In the genomic region with DNA sequence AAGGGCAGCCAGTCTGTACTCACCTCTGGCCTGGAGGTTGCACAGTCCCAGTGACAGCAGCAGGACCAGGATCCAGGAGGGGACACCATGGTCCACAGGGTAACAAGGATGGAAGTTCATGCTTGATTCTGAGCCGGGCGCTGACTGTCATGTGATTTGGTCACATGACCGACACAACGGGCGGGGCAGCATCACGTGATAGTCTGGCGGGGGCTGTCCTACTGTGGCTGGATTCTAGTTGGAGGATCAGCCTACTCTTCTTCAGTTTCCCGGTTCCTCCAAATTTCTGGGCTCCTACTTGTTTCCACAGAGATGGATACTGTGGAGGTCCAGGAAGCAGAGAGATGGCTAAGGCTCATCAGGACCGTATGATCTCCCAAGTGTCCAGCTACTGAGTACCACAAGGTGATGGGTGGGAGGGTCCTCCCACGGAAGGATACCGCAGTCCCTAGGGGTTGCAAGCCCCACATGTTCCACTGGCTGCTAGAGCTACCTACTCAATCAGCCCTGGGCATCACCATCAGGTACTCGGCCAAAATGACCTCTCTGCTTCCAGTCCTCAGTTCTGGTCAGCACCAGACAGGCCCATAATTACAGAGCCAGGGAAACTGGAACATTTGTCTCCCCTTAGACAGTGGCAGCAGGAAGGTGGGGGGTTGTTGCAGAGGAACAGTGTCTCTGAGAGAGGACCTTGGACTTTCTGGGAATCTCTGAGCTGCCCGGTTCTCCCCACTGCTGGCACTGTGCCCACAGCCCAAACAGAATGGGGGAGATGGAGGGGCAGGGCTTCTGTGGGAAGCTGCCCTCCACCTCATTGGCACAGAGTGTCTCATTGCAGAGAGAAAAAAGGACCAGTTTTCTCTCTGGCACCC, we compare ENCODE assay signal across 8 mouse cellular contexts. TPM values are rescaled to one million over a fixed set of nuclear protein-coding genes. Genes with fewer than 3 reads are reported as not detected.
DNase-seq lines count a peak whose midpoint lies in the region; ATAC-seq and TF ChIP-seq lines count a peak whose summit lies in the region.

A gene (minus strand): TSS at position 152 of the 872 bp plus-strand sequence.

- no peak for TF ChIP-seq CTCF in bone marrow, adult 2 months (IDR thresholded peaks at IDR 0.05; ENCODE audit: control insufficient read depth, insufficient read depth, low read length)
- TF ChIP-seq CTCF in heart, adult 2 months (IDR thresholded peaks at IDR 0.05) = no peak

- H3K4me3 ChIP-seq in bone marrow, adult 2 months (replicated peaks; ENCODE audit: control insufficient read depth, low read depth, low read length) = peak within 1 kb of the TSS; percentile 87
- peak within 1 kb of the TSS; percentile 56 for H3K4me3 ChIP-seq in embryonic facial prominence, embryonic 14.5 days (ENCODE audit: low read depth, low read length)
- H3K4me3 ChIP-seq in heart, adult 2 months = peak within 1 kb of the TSS; percentile 48
- peak within 1 kb of the TSS; percentile 56 for H3K4me3 ChIP-seq in limb, embryonic 12.5 days (replicated peaks)
- H3K4me3 ChIP-seq in midbrain, embryonic 14.5 days (replicated peaks; ENCODE audit: low read depth, low read length) = peak within 1 kb of the TSS; percentile 45

- H3K36me3 ChIP-seq in embryonic facial prominence, embryonic 14.5 days (ENCODE audit: control insufficient read depth, insufficient read depth, low read length) = peaks cover 24% of the 10 kb centered on the region
- no peaks in the 10 kb centered on the region for H3K36me3 ChIP-seq in heart, adult 2 months (ENCODE audit: control insufficient read depth, insufficient read depth, low read length)
- H3K36me3 ChIP-seq in limb, embryonic 12.5 days = peaks cover 24% of the 10 kb centered on the region
- H3K36me3 ChIP-seq in midbrain, embryonic 14.5 days (ENCODE audit: control insufficient read depth, insufficient read depth, low read length) = peaks cover 23% of the 10 kb centered on the region

- no peaks in the 10 kb centered on the region for H3K9me3 ChIP-seq in embryonic facial prominence, embryonic 14.5 days (ENCODE audit: control insufficient read depth, low read length)
- no peaks in the 10 kb centered on the region for H3K9me3 ChIP-seq in limb, embryonic 12.5 days
- no peaks in the 10 kb centered on the region for H3K9me3 ChIP-seq in midbrain, embryonic 14.5 days (ENCODE audit: control insufficient read depth, low read length)

- H3K27me3 ChIP-seq in embryonic facial prominence, embryonic 14.5 days (replicated peaks; ENCODE audit: control insufficient read depth, insufficient read depth, low read length) = no peaks in the 10 kb centered on the region
- no peaks in the 10 kb centered on the region for H3K27me3 ChIP-seq in heart, adult 2 months (ENCODE audit: control insufficient read depth, insufficient read depth, low read length)
- no peaks in the 10 kb centered on the region for H3K27me3 ChIP-seq in limb, embryonic 12.5 days
- H3K27me3 ChIP-seq in midbrain, embryonic 14.5 days (ENCODE audit: control insufficient read depth, insufficient read depth, low read length) = no peaks in the 10 kb centered on the region

- H3K27ac ChIP-seq in bone marrow, adult 2 months (ENCODE audit: control insufficient read depth, insufficient read depth, low read depth, low read length, poor library complexity) = no peak within 1 kb of the TSS
- no peak within 1 kb of the TSS for H3K27ac ChIP-seq in embryonic facial prominence, embryonic 14.5 days (replicated peaks; ENCODE audit: low read depth, low read length)
- H3K27ac ChIP-seq in heart, adult 2 months = no peak within 1 kb of the TSS
- H3K27ac ChIP-seq in limb, embryonic 12.5 days = no peak within 1 kb of the TSS
- no peak within 1 kb of the TSS for H3K27ac ChIP-seq in midbrain, embryonic 14.5 days (replicated peaks; ENCODE audit: low read depth, low read length)

- peak within 1 kb of the TSS; percentile 76 for H3K4me2 ChIP-seq in embryonic facial prominence, embryonic 14.5 days (ENCODE audit: low read depth, low read length)
- H3K4me2 ChIP-seq in limb, embryonic 12.5 days = peak within 1 kb of the TSS; percentile 87
- H3K4me2 ChIP-seq in midbrain, embryonic 14.5 days (ENCODE audit: low read length) = peak within 1 kb of the TSS; percentile 65

- H3K9ac ChIP-seq in embryonic facial prominence, embryonic 14.5 days (ENCODE audit: low read depth, low read length) = peak within 1 kb of the TSS; percentile 63
- peak within 1 kb of the TSS; percentile 19 for H3K9ac ChIP-seq in heart, adult 2 months (ENCODE audit: low read depth, low read length)
- H3K9ac ChIP-seq in limb, embryonic 12.5 days (replicated peaks) = peak within 1 kb of the TSS; percentile 61
- peak within 1 kb of the TSS; percentile 60 for H3K9ac ChIP-seq in midbrain, embryonic 14.5 days (replicated peaks; ENCODE audit: low read length)

- ATAC-seq in embryonic facial prominence, embryonic 14.5 days (ENCODE audit: low read depth) = peak; percentile 72
- ATAC-seq in limb, embryonic 12.5 days (ENCODE audit: insufficient number of reproducible peaks, insufficient read depth, low FRiP score, low TSS enrichment, low read depth) = peak; percentile 57
- peak; percentile 85 for ATAC-seq in midbrain, embryonic 14.5 days (ENCODE audit: low FRiP score, low TSS enrichment)

- DNase-seq in A20 (ENCODE audit: low read depth, low spot score) = peak; percentile 85
- peak; percentile 93 for DNase-seq in embryonic facial prominence, embryonic 14.5 days (ENCODE audit: low spot score)
- DNase-seq in heart, adult 2 months = peak; percentile 82 to 83
- DNase-seq in kidney, adult 8-10 months = peak; percentile 80 to 89
- DNase-seq in midbrain, embryonic 14.5 days = peak; percentile 91
- DNase-seq in spleen, adult 12 weeks (ENCODE audit: low spot score) = peak; percentile 77

- WGBS in bone marrow, adult 2 months = 5% methylated on average over 13 of the region's 13 CpGs
- 5% methylated on average over 11 of the region's 13 CpGs for WGBS in embryonic facial prominence, embryonic 14.5 days
- WGBS in heart, adult 2 months = 3% methylated on average over 13 of the region's 13 CpGs
- WGBS in limb, embryonic 12.5 days = 7% methylated on average over 13 of the region's 13 CpGs
- WGBS in midbrain, embryonic 14.5 days = 5% methylated on average over 13 of the region's 13 CpGs

- no peak for TF ChIP-seq EP300 in heart, adult 2 months (IDR thresholded peaks at IDR 0.05; ENCODE audit: insufficient read depth, low read depth, low read length)

- TF ChIP-seq POLR2A in bone marrow, adult 2 months (IDR thresholded peaks at IDR 0.05; ENCODE audit: borderline replicate concordance, control insufficient read depth, low read depth, low read length) = peak; percentile 24; the same call in 1 of the 2 replicates
- TF ChIP-seq POLR2A in heart, adult 2 months (IDR thresholded peaks at IDR 0.05; ENCODE audit: insufficient read depth, low read depth, low read length) = peak; percentile 57

- intact Hi-C loops in heart, adult 2 months (cut with DNase I) = no loop called here

- H3K79me2 ChIP-seq in heart, adult 2 months (replicated peaks; ENCODE audit: control insufficient read depth, insufficient read depth, low read length) = no peaks in the 10 kb centered on the region

- peaks cover 1% of the 10 kb centered on the region; the same call in 1 of the 2 replicates for H3K4me1 ChIP-seq in bone marrow, adult 2 months (ENCODE audit: control insufficient read depth, insufficient read depth, low read length)
- peaks cover 13% of the 10 kb centered on the region; the same call in 1 of the 2 replicates for H3K4me1 ChIP-seq in embryonic facial prominence, embryonic 14.5 days (ENCODE audit: control insufficient read depth, insufficient read depth, low read length)
- peaks cover 2% of the 10 kb centered on the region for H3K4me1 ChIP-seq in heart, adult 2 months (ENCODE audit: control insufficient read depth, insufficient read depth, low read length)
- peaks cover 18% of the 10 kb centered on the region for H3K4me1 ChIP-seq in limb, embryonic 12.5 days (replicated peaks)
- H3K4me1 ChIP-seq in midbrain, embryonic 14.5 days (ENCODE audit: control insufficient read depth, insufficient read depth, low read length) = peaks cover 18% of the 10 kb centered on the region

RNA-seq across cellular contexts. Expression of the gene that starts here (rescaled TPM):
- polyA plus RNA-seq in bone marrow, adult 2 months (2011; ENCODE audit: insufficient read depth, insufficient read length, low replicate concordance, missing spikeins) = 22.8 and 29.5 TPM in 2 replicates
- 19.7 and 23.8 TPM in 2 replicates for polyA plus RNA-seq in embryonic facial prominence, embryonic 14.5 days (2014; fragmentation: Nextera tagmentation; extraction: Ambion mirVana)
- 1 to 10 TPM; 4.8 to 5.4 TPM for total RNA-seq in heart, adult 2 months (2021)
- polyA plus RNA-seq in heart, adult 2 months (2012; rRNA removed) = 11.4 and 11.8 TPM in 2 replicates
- 19.7 and 21.8 TPM in 2 replicates for polyA plus RNA-seq in limb, embryonic 12.5 days (2016; fragmentation: Nextera tagmentation; extraction: Ambion mirVana)
- polyA plus RNA-seq in midbrain, embryonic 14.5 days (2014; fragmentation: Nextera tagmentation; extraction: Ambion mirVana) = 19.2 and 19.8 TPM in 2 replicates
